In the genomic region with DNA sequence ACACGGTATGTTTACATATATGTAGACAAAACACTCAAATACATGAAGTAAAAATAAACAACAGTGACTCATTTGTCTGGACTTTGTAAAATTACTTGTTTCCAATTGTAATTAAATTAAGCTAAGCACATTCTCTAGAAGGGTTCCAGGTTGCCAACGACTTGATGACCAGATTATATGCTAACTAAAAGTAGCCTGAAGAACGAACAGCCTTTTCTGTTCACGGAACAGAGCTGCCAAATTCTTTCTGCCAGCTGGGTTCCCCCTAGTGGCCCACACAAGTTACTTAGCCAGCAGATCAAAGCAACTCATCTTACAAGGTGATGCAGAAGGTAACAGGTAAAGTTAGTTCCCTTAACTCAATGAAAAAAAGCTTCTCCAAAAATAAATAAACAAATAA, we compare ENCODE assay signal across 9 mouse cellular contexts. TPM values are rescaled to one million over a fixed set of nuclear protein-coding genes. Genes with fewer than 3 reads are reported as not detected.
DNase-seq lines count a peak whose midpoint lies in the region; ATAC-seq and TF ChIP-seq lines count a peak whose summit lies in the region.
"Had no signal": no experiment of that assay in that cellular context is flagged by ENCODE, and none has a peak within 500 bp of the region (broad histone marks: within the 10 kb centered on the region; RNA-seq: fewer than 3 reads in every experiment).

No protein-coding gene starts in this region.

- H3K27ac ChIP-seq in liver, embryonic 11.5 days (ENCODE audit: low read depth, low read length): no peak overlapping the region
- H3K27ac ChIP-seq in liver, adult 2 months (replicated peaks; ENCODE audit: insufficient read depth, low read depth, low read length): no peak overlapping the region
- H3K27ac ChIP-seq in neural tube, embryonic 15.5 days (replicated peaks): no peak overlapping the region
- H3K27ac ChIP-seq: heart, embryonic 15.5 days had no signal

- H3K9me3 ChIP-seq in liver, embryonic 11.5 days (ENCODE audit: control insufficient read depth, low read length): no peaks in the 10 kb centered on the region
- no peaks in the 10 kb centered on the region for H3K9me3 ChIP-seq in neural tube, embryonic 15.5 days (replicated peaks)
- H3K9me3 ChIP-seq: heart, embryonic 15.5 days had no signal

- no peak for ATAC-seq in cerebellum, adult (ENCODE audit: insufficient number of reproducible peaks, low FRiP score, low TSS enrichment)
- no peak for ATAC-seq in liver, embryonic 11.5 days (replicated peaks; ENCODE audit: low FRiP score)
- no peak for ATAC-seq in neural tube, embryonic 15.5 days (ENCODE audit: low FRiP score)

- TF ChIP-seq POLR2A in liver, adult 2 months (IDR thresholded peaks at IDR 0.05; ENCODE audit: extremely low read depth, insufficient read depth, low read length): no peak

- DNase-seq in cerebellum, adult 9-10 months: peak; percentile 12
- peak; percentile 51 for DNase-seq in liver
- no peak for DNase-seq in liver, embryonic 11.5 days (ENCODE audit: low spot score)
- peak; percentile 2 for DNase-seq in brain, embryonic 18.5 days (ENCODE audit: low read depth, low spot score)
- peak; percentile 68 for DNase-seq in liver, adult 2 months (ENCODE audit: extremely low read depth, low read depth, low spot score)
- DNase-seq in thymus, postnatal 4 days: peak; percentile 47

- H3K9ac ChIP-seq in liver, embryonic 11.5 days (ENCODE audit: low read depth, low read length): no peak overlapping the region
- H3K9ac ChIP-seq in liver, adult 2 months (ENCODE audit: low read depth, low read length): no peak overlapping the region
- H3K9ac ChIP-seq in neural tube, embryonic 15.5 days (replicated peaks): no peak overlapping the region
- H3K9ac ChIP-seq: heart, embryonic 15.5 days had no signal

- no peaks in the 10 kb centered on the region for H3K27me3 ChIP-seq in liver, embryonic 11.5 days (replicated peaks; ENCODE audit: control insufficient read depth, insufficient read depth, low read length)
- H3K27me3 ChIP-seq in liver, adult 2 months (ENCODE audit: control insufficient read depth, insufficient read depth, low read length): no peaks in the 10 kb centered on the region
- H3K27me3 ChIP-seq in neural tube, embryonic 15.5 days (replicated peaks): no peaks in the 10 kb centered on the region
- H3K27me3 ChIP-seq: heart, embryonic 15.5 days had no signal

- peak; percentile 41; the same call in 1 of the 2 replicates for TF ChIP-seq CTCF in liver, adult 2 months (IDR thresholded peaks at IDR 0.05; ENCODE audit: low read depth, low read length)

- no peaks in the 10 kb centered on the region for H3K79me2 ChIP-seq in liver, adult 2 months (ENCODE audit: control insufficient read depth, insufficient read depth, low read length)

- H3K4me2 ChIP-seq in liver, embryonic 11.5 days: no peak overlapping the region
- no peak overlapping the region for H3K4me2 ChIP-seq in neural tube, embryonic 15.5 days
- H3K4me2 ChIP-seq: heart, embryonic 15.5 days had no signal

- H3K4me1 ChIP-seq in liver, embryonic 11.5 days (replicated peaks; ENCODE audit: control insufficient read depth, insufficient read depth, low read length): no peaks in the 10 kb centered on the region
- no peaks in the 10 kb centered on the region for H3K4me1 ChIP-seq in liver, adult 2 months (ENCODE audit: control insufficient read depth, insufficient read depth, low read length)
- no peaks in the 10 kb centered on the region for H3K4me1 ChIP-seq in neural tube, embryonic 15.5 days

- H3K4me3 ChIP-seq in liver, embryonic 11.5 days (ENCODE audit: low read depth, low read length): no peak overlapping the region
- H3K4me3 ChIP-seq in liver, adult 2 months (ENCODE audit: insufficient read depth, low read depth, low read length): no peak overlapping the region
- no peak overlapping the region for H3K4me3 ChIP-seq in neural tube, embryonic 15.5 days (replicated peaks)
- H3K4me3 ChIP-seq: heart, embryonic 15.5 days had no signal

- WGBS in liver, embryonic 11.5 days: 25% methylated on average over 4 of the region's 4 CpGs
- 13% methylated on average over 4 of the region's 4 CpGs for WGBS in liver, adult 2 months
- 32% methylated on average over 4 of the region's 4 CpGs for WGBS in neural tube, embryonic 15.5 days

- H3K36me3 ChIP-seq in liver, embryonic 11.5 days (ENCODE audit: control insufficient read depth, insufficient read depth, low read length): no peaks in the 10 kb centered on the region
- H3K36me3 ChIP-seq in liver, adult 2 months (ENCODE audit: control insufficient read depth, insufficient read depth, low read length): no peaks in the 10 kb centered on the region
- no peaks in the 10 kb centered on the region for H3K36me3 ChIP-seq in neural tube, embryonic 15.5 days
- H3K36me3 ChIP-seq: heart, embryonic 15.5 days had no signal

RNA-seq across cellular contexts. Expression of gene Fcamr, which starts 16.6 kb away (rescaled TPM):
- polyA plus RNA-seq in liver, embryonic 11.5 days (2014; fragmentation: Nextera tagmentation; extraction: Ambion mirVana): not detected in 2 replicates
- total RNA-seq in liver, adult 2 months (2014; rRNA removed): 0.13 and 0.55 TPM in 2 replicates
- polyA plus RNA-seq in liver, adult 2 months (2012; rRNA removed): 0.09 TPM in 1 of 2 replicates, not detected in the other
- not detected in 2 replicates for polyA plus RNA-seq in neural tube, embryonic 15.5 days (2015; fragmentation: Nextera tagmentation; extraction: Ambion mirVana)

RNA-seq across cellular contexts. Expression of gene Pigr, which starts 42.4 kb away (rescaled TPM):
- polyA plus RNA-seq in liver, embryonic 11.5 days (2014; fragmentation: Nextera tagmentation; extraction: Ambion mirVana): 0.12 and 0.25 TPM in 2 replicates
- 482 and 517 TPM in 2 replicates for total RNA-seq in liver, adult 2 months (2014; rRNA removed)
- 579 and 633 TPM in 2 replicates for polyA plus RNA-seq in liver, adult 2 months (2012; rRNA removed)
- polyA plus RNA-seq in neural tube, embryonic 15.5 days (2015; fragmentation: Nextera tagmentation; extraction: Ambion mirVana): 0.04 TPM in 1 of 2 replicates, not detected in the other
- polyA plus RNA-seq: heart, embryonic 15.5 days had no signal

RNA-seq across cellular contexts. Expression of gene AA986860, which starts 52.3 kb away (rescaled TPM):
- polyA plus RNA-seq in liver, embryonic 11.5 days (2014; fragmentation: Nextera tagmentation; extraction: Ambion mirVana): 7.1 and 7.9 TPM in 2 replicates
- total RNA-seq in liver, adult 2 months (2014; rRNA removed): 0.65 and 0.74 TPM in 2 replicates
- polyA plus RNA-seq in liver, adult 2 months (2012; rRNA removed): 0.18 and 0.25 TPM in 2 replicates
- polyA plus RNA-seq in neural tube, embryonic 15.5 days (2015; fragmentation: Nextera tagmentation; extraction: Ambion mirVana): 0.82 and 5.5 TPM in 2 replicates

RNA-seq across cellular contexts. Expression of gene Pfkfb2, which starts 55.0 kb away (rescaled TPM):
- polyA plus RNA-seq in liver, embryonic 11.5 days (2014; fragmentation: Nextera tagmentation; extraction: Ambion mirVana): 4.9 and 6.1 TPM in 2 replicates
- 17.8 and 19.5 TPM in 2 replicates for total RNA-seq in liver, adult 2 months (2014; rRNA removed)
- polyA plus RNA-seq in liver, adult 2 months (2012; rRNA removed): 5.3 and 8.5 TPM in 2 replicates
- polyA plus RNA-seq in neural tube, embryonic 15.5 days (2015; fragmentation: Nextera tagmentation; extraction: Ambion mirVana): 18.1 and 19.7 TPM in 2 replicates

Comparison
In these comparisons a context has a peak if more than half of its experiments do, and no peak if none do; other contexts are left out.
1. RNA of gene Pigr, which starts 42.4 kb away (polyA plus RNA-seq): 579 to 633 TPM in liver, adult 2 months; 0.12 to 0.25 TPM in liver, embryonic 11.5 days and 0.04 TPM in neural tube, embryonic 15.5 days; every median in the first group is over 100 times any median in the second.